Mouse (Mus musculus) cerebellum, adult 18-20 months (tissue): ENCODE results near the gene Nfya.
"Not testable (repeated sequence)": the region's sequence is repeated elsewhere in the genome, so short reads cannot be mapped to it uniquely, and the experiment has no call there.

Experiments
- DNase-seq, 2 experiments: peaks; one replicate each; pipeline ENCODE4 v3.0.0; 2021

Gene Nfya

GRCm38 (mm10) chr17:48391446-48391845, 18.3 kb downstream of the Nfya start:
- no peak for DNase-seq

- no peak for DNase-seq
These were observed 20.3 kb downstream of the Nfya start for GRCm38 (mm10) chr17:48389442-48389841.

- DNase-seq: no peak
These were observed 21.0 kb downstream of the Nfya start for GRCm38 (mm10) chr17:48388666-48389065.

GRCm38 (mm10) chr17:48385786-48386461, 23.8 kb downstream of the Nfya start:
- DNase-seq: no peak

- DNase-seq: no peak
These were observed 30.7 kb downstream of the Nfya start for GRCm38 (mm10) chr17:48379050-48379449.

GRCm38 (mm10) chr17:48376102-48376501, 33.6 kb downstream of the Nfya start:
- no peak for DNase-seq

GRCm38 (mm10) chr17:48372987-48373386, 36.7 kb downstream of the Nfya start:
- DNase-seq: no peak

GRCm38 (mm10) chr17:48371621-48372020, 38.1 kb downstream of the Nfya start:
- no peak for DNase-seq

GRCm38 (mm10) chr17:48366806-48367205, 42.9 kb downstream of the Nfya start:
- no peak for DNase-seq

- DNase-seq: no peak
These were observed 44.1 kb downstream of the Nfya start for GRCm38 (mm10) chr17:48365511-48366155.

- no peak for DNase-seq
These were observed 46.2 kb downstream of the Nfya start for GRCm38 (mm10) chr17:48363421-48363965.

- peak; percentile 41 to 54 for DNase-seq
These were observed 46.7 kb downstream of the Nfya start for GRCm38 (mm10) chr17:48362966-48363365.

- DNase-seq: no peak
These were observed 47.4 kb downstream of the Nfya start for GRCm38 (mm10) chr17:48362346-48362745.

- no peak for DNase-seq
These were observed 49.2 kb downstream of the Nfya start for GRCm38 (mm10) chr17:48360462-48360861.

GRCm38 (mm10) chr17:48359616-48360015, 50.1 kb downstream of the Nfya start, which contains the start of gene Treml1:
Gene Treml1, plus strand, starts transcription at chr17:48359916.
- no peak for DNase-seq

GRCm38 (mm10) chr17:48357892-48358291, 51.8 kb downstream of the Nfya start:
- no peak for DNase-seq

GRCm38 (mm10) chr17:48355822-48356221, 53.9 kb downstream of the Nfya start:
- no peak for DNase-seq

- not testable (repeated sequence) for DNase-seq
These were observed 56.7 kb downstream of the Nfya start for GRCm38 (mm10) chr17:48352976-48353375.

- no peak for DNase-seq
These were observed 59.0 kb downstream of the Nfya start for GRCm38 (mm10) chr17:48350681-48351193.

- DNase-seq: no peak
These were observed 62.4 kb downstream of the Nfya start for GRCm38 (mm10) chr17:48347287-48347686.

GRCm38 (mm10) chr17:48346834-48347233, 62.9 kb downstream of the Nfya start:
- DNase-seq: no peak

- no peak for DNase-seq
These were observed 63.5 kb downstream of the Nfya start, which contains the start of gene Trem2 for GRCm38 (mm10) chr17:48346231-48346630. Gene Trem2, plus strand, starts transcription at chr17:48346401.

GRCm38 (mm10) chr17:48345824-48346223, 63.9 kb downstream of the Nfya start:
- DNase-seq: no peak

- no peak for DNase-seq
These were observed 66.6 kb downstream of the Nfya start for GRCm38 (mm10) chr17:48343065-48343464.
